Mouse (Mus musculus) kidney, postnatal 14 days (tissue): ENCODE measurements at regions not wholly inside any gene's neighbourhood (a gene's known extent, or its start where the extent isn't known, plus 50 kb on each side); places are given as distances from the start of the nearest gene placed in this dataset.

Experiments used
- DNase-seq: peaks from one replicate; pipeline ENCODE4 v3.0.0; 2022; ENCODE audit warnings: mixed read lengths

- peak; percentile 46 for DNase-seq
Measured at GRCm38 (mm10) chr1:184281768-184282167, 247.7 kb upstream of the 1700056E22Rik start.

GRCm38 (mm10) chr1:184279263-184279662 lies 245.2 kb upstream of the 1700056E22Rik start:
- peak; percentile 48 for DNase-seq

- DNase-seq = no peak
Measured at GRCm38 (mm10) chr1:184277001-184277400, 242.9 kb upstream of the 1700056E22Rik start.

GRCm38 (mm10) chr1:184275877-184276276 lies 241.8 kb upstream of the 1700056E22Rik start:
- peak; percentile 20 for DNase-seq

- no peak for DNase-seq
Measured at GRCm38 (mm10) chr1:184275396-184275795, 241.3 kb upstream of the 1700056E22Rik start.

GRCm38 (mm10) chr1:184274704-184275103 lies 240.6 kb upstream of the 1700056E22Rik start:
- DNase-seq = no peak

- DNase-seq = no peak
Measured at GRCm38 (mm10) chr1:184273722-184274121, 239.6 kb upstream of the 1700056E22Rik start.

GRCm38 (mm10) chr1:184271254-184271653 lies 237.2 kb upstream of the 1700056E22Rik start:
- DNase-seq = no peak

GRCm38 (mm10) chr1:184266051-184266450 lies 231.9 kb upstream of the 1700056E22Rik start:
- peak; percentile 76 for DNase-seq

- no peak for DNase-seq
Measured at GRCm38 (mm10) chr1:184262975-184263374, 228.9 kb upstream of the 1700056E22Rik start.

GRCm38 (mm10) chr1:184261385-184261727 lies 227.3 kb upstream of the 1700056E22Rik start:
- no peak for DNase-seq

- DNase-seq = no peak
Measured at GRCm38 (mm10) chr1:184260722-184261384, 226.8 kb upstream of the 1700056E22Rik start.

GRCm38 (mm10) chr1:184259853-184260252 lies 225.8 kb upstream of the 1700056E22Rik start:
- DNase-seq = no peak

- DNase-seq = no peak
Measured at GRCm38 (mm10) chr1:184257356-184257755, 223.3 kb upstream of the 1700056E22Rik start.

- no peak for DNase-seq
Measured at GRCm38 (mm10) chr1:184254951-184255350, 220.8 kb upstream of the 1700056E22Rik start.

GRCm38 (mm10) chr1:184244730-184245488 lies 210.8 kb upstream of the 1700056E22Rik start:
- no peak for DNase-seq

GRCm38 (mm10) chr1:184244296-184244695 lies 210.2 kb upstream of the 1700056E22Rik start:
- DNase-seq = no peak

- DNase-seq = no peak
Measured at GRCm38 (mm10) chr1:184241846-184242245, 207.7 kb upstream of the 1700056E22Rik start.

- peak; percentile 67 for DNase-seq
Measured at GRCm38 (mm10) chr1:184235131-184235983, 201.3 kb upstream of the 1700056E22Rik start.

- no peak for DNase-seq
Measured at GRCm38 (mm10) chr1:184234320-184234988, 200.4 kb upstream of the 1700056E22Rik start.

GRCm38 (mm10) chr1:184233741-184234255 lies 199.7 kb upstream of the 1700056E22Rik start:
- DNase-seq = no peak

- no peak for DNase-seq
Measured at GRCm38 (mm10) chr1:184222326-184222725, 188.2 kb upstream of the 1700056E22Rik start.

GRCm38 (mm10) chr1:184221792-184222191 lies 187.7 kb upstream of the 1700056E22Rik start:
- no peak for DNase-seq
